Mouse (Mus musculus) embryo, embryonic 11.5 days (tissue): Measurements from ENCODE around the gene Hps4.
"Not testable (repeated sequence)": the region's sequence is repeated elsewhere in the genome, so short reads cannot be mapped to it uniquely, and the experiment has no call there.

Source experiments
- DNase-seq: peaks from one replicate; pipeline ENCODE4 v3.0.0-alpha.2; 2012; ENCODE audit warnings: low read depth, low spot score

Hps4 gene

DNA sequence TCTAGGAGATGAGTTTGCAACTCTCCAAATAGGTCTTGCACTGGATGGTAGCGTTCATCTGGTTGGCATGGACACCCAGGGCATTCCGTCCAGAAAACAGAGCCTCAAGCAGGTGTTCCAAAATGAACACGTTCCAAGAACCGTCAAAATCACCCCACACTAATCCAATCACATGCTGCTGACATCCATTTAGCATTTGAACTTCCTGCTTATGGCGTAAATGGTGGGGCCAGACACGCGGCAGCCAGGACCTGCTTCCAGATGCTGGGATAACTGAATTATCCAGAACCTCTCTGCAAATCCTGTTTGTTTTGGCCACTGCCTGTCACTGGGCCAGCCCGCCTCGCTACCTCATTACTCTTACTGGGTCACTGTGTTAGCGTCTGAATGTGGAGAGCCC lies 56.4 kb downstream of the Hps4 start:
- DNase-seq, result no peak

GRCm38 (mm10) chr5:112402437-112402836 lies 59.6 kb downstream of the Hps4 start:
- DNase-seq, result no peak

GRCm38 (mm10) chr5:112406017-112406416 lies 63.1 kb downstream of the Hps4 start:
- no peak for DNase-seq

DNA sequence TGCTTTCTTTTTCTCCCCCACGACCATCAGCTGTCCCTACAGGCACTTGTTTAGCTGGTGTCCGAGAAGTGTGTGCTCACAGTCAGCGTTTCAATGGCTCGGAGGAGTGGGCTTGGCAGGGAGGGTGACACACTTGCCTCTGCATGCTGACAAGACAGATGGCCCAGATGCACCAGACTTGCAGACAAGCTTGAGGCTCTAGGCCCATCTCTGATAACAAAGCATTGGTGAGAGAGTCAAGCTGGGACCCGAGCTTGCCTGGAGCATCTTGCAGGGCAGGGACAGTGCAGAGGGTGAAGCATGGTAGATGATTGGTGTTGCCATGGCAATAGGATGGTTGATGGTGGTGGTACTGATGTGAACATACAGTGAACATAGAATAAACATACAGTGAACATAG lies 66.4 kb downstream of the Hps4 start:
- no peak for DNase-seq

DNA sequence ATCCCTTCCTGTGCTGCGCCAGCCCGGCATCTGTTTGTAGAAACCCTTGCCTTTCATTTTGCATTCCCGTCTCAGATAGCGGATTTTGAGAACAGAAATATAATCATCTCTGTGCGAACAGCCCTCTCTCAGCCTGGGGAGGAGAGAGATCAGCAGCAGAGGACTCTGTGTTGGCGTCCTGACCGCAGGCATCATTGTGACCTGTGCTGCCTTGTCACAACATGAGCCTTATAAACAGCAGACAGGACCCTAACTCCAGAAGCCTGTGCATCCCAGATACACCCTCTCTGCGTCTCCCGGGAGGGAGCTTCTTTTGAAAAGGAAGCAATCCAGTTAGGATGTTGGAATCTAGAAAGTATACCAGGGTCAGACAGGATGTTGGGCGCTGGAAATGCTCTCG lies 68.2 kb downstream of the Hps4 start:
- no peak for DNase-seq

- DNase-seq, result peak; percentile 53
Measured at GRCm38 (mm10) chr5:112411514-112412335, 68.8 kb downstream of the Hps4 start.

GRCm38 (mm10) chr5:112412781-112413180 lies 69.9 kb downstream of the Hps4 start:
- DNase-seq, result not testable (repeated sequence)

GRCm38 (mm10) chr5:112416673-112417072 lies 73.8 kb downstream of the Hps4 start:
- no peak for DNase-seq

- DNase-seq, result no peak
Measured at GRCm38 (mm10) chr5:112418023-112418422, 75.1 kb downstream of the Hps4 start.

DNA sequence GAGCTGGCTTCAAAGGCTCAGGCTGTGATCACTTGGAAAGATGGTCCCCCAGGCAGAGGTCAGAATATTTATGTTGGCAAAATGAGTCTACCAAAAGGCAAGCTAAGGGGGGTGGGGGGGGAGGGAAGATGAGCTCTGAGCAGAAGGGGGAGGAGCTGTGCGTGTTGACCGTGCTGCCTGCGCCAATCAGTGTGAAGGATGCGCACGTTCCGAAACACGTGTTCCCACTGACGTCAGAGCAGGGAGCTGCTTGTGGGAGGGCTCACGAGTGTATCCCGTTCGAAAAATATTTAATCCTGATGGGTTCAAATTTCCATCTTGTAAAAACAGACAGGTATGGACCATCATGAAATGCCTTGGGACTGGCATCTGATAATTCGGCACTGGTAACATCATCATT lies 76.7 kb downstream of the Hps4 start:
- DNase-seq, result no peak

DNA sequence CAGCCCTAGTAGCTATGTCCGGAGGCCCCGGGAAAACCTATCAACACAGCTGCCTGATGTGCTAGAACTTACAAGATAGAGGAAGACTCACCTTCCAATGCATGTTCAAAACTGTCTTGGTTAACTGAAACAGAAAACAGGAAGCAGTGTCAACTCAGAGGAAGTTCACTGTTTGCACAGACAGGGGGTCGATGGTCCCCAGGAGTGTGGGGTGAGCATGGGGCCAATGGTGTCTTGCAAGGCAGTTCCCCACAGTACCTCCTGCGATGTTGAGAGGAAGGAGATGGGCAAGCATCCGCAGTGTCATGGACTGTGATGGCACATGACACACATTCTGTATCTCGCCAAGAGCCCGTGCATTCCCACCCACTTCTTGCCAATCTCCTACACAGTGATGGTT lies 83.8 kb downstream of the Hps4 start:
- DNase-seq, result no peak

DNA sequence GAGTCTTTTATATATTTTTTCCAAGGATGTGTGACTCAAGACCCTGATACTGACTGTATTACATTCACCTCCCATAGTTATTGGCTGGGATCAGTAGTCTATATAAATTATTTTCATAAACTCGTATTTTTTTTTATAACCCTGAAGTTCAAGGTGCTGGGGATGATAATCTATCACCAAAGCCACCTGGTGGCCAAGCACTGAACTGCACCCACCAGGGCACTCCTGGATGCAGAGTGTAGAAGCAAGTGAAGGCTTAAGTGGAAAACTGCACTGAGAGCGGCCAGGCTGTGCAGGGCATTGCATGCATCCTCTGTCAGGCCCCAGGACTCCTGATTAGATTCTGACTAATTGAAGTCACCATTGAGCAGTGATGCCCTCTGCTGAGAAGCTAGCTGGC lies 84.4 kb downstream of the Hps4 start:
- peak; percentile 36 for DNase-seq
